Mouse (Mus musculus) thymus, postnatal 25 days (tissue): ENCODE results near the gene Olfr1270.
"Not testable (repeated sequence)": the region's sequence is repeated elsewhere in the genome, so short reads cannot be mapped to it uniquely, and the experiment has no call there.

Source experiments
- DNase-seq: peaks from one replicate; pipeline ENCODE4 v3.0.0; 2022

The Olfr1270 gene

DNA sequence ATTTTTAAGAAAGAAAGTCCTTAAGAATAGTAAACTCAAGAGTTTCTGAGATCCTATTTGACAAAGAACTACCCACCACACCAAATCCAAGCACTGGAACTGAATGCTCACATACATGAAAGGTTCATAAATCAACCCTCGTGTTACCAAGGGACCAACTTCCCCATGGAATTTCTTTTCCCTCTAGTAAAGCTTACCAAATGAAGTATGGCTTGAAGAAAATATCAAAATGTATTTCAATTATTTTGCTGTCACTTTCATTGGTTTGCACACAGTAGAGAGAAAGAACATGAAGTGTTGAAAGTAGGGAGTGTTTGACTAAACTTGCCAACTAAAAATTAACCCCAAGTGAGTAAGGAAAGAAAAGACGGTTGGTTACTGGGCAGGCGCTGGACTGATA, at the start of gene Olfr1270:
Olfr1270 (minus strand) TSS at position 101 of the 400 bp plus-strand sequence.
- DNase-seq: no peak

DNA sequence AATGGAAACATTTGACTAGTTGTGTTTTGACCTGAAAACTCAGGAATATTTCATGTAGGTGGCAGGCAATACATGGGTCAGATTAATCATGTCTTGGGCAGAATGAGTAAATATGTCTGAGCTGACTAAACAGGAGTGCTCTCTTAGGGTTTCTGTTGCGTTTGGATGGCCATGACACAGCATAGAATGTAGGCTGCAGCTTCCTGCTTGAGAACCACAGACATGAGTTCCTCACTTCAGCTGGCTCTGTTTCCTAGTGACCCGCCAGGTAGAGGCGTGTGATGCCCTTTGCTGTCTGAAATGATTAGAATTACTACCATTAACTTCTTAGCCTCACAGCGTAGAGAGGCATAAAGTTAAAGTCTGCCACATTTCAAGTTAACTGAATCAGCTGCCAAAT, 46.7 kb upstream of the Olfr1270 start:
- not testable (repeated sequence) for DNase-seq

DNA sequence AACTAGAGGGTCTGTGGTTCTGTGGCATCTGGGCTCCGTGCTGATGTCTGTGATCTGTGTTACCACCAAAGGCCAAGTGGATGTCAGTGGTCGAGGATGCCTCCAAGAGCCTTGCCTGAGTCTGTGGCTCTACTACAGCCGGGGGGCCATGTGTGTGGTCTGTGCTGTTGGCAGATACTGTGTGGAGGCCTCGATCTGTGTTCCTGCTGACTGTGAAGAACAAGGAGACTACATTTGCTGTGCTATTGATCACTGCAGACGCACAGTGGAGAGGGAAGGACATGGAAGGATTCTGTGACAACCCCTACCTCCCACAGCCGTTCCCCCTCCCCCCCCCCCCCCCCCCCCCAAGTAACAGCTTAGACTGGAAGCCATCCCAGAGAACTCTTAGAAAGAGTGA, 42.4 kb upstream of the Olfr1270 start:
- not testable (repeated sequence) for DNase-seq

DNA sequence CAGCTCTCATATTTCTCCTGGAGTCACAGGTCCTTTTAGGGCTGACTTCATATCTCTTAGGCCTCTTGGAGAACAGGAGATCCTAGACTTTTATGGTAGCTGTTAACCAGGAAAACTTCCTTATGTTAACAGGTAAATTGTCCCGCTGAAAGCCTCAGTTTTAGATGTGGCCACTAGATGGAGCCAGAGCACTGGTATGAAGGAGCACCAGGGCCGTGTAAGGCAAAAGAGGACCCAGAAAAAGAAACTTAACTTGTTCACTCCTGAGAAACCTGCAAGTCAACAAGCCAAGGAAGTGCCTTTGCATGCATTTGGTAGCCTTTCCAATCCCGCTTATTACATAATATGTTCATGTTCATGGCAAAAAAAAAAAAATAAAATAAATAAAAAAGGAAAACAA, 41.9 kb upstream of the Olfr1270 start:
- not testable (repeated sequence) for DNase-seq

DNA sequence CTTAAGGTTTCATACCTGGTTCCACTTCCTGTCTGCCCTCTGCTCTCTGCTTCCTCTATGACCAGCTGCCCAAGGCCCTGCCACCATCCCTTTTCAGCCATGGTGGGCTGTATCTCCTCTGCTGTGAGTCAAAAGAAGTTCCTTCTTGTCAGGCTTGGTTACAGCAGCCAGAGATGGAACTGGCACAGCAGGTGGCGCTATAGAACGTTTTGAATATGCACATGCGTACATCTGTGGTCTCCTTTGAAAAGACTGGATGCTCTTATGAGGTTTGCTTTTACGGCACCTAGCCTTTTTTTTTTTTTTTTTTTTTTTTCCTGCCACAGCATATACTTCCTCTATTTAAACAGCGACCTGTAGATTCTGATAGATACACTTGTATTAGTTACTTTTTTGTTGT, 34.2 kb upstream of the Olfr1270 start:
- DNase-seq: not testable (repeated sequence)

DNA sequence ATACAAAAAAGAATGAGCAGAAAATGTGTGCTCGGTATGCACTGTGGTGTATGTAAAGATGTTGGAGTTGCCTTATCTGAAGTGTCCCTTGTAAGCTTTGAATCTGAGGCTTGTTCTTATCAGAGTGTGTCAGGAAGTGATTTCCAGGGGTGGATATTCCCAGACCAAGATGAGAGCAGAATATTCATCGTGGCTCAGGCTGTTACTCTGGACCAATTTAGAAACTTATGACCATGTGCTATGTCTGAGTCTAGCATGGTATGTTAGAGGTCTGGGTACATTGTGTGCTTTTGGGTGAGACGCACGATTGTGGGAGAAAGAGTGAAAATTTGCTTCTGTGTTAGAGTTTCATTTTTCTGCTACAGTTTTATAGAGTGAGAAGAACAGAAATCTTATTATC, 33.2 kb upstream of the Olfr1270 start:
- not testable (repeated sequence) for DNase-seq

DNA sequence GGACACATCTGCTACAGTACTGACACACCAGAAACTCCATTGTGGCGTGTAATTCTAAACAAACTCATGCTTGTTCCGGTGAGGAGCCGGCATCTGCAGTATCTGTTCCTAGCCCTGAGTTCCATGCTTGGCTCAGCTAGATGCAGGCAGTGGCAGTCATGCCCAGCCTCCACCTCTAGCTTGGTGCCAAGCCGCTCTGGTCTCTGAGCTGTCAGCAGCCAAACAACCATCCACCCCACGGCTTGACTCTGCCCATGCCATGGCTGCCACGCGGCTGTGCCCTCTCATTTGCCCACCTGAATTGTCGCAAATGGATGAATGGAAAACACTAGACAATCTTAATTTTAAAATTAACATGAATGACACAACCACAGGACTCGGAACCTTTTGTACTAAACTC, 1.0 kb upstream of the Olfr1270 start:
- DNase-seq: no peak

DNA sequence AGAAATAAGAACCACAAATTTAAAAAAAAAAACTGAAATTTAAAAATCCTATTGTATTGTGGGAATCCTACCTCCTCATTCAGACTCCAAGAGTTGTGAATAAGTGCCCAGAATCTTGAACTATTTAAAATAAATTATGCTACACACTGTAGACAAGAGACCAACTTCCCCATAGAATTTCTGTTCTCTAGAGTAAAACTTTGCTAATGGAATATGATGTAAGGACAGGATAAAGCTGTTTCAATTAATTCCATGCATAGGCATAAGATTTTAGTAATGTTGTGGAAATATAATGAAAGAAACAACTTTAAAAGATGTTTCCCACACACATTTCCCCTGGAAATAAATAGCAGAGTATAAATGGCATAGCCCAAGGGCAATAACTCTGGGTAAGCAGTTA, 10.7 kb downstream of the Olfr1270 start, which contains the start of gene Olfr32:
Olfr32 (minus strand) TSS at position 101 of the 400 bp plus-strand sequence.
- no peak for DNase-seq

DNA sequence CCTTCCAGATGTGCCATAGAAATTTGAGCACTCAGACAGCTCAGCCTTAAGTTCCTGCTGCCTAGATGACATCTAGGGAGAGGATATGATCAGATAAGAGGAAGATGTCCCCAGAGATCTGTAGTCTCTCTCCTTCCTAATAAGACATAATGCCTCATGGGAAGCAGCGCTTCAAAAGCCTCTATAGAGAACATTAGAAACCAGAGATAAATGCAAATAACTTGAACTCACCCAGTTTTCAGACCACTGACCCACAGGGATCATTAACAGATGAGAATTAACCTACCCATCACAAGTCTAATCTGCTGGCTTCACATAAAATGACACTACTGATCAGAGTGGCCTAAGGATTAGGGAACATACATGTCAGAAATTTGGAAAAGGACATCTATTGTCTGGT, 31.6 kb downstream of the Olfr1270 start, which contains the start of gene Olfr1269:
Olfr1269 (minus strand) TSS at position 101 of the 400 bp plus-strand sequence.
- DNase-seq: no peak
